Comparison of ENCODE assay signal across 13 mouse cellular contexts in the genomic region with DNA sequence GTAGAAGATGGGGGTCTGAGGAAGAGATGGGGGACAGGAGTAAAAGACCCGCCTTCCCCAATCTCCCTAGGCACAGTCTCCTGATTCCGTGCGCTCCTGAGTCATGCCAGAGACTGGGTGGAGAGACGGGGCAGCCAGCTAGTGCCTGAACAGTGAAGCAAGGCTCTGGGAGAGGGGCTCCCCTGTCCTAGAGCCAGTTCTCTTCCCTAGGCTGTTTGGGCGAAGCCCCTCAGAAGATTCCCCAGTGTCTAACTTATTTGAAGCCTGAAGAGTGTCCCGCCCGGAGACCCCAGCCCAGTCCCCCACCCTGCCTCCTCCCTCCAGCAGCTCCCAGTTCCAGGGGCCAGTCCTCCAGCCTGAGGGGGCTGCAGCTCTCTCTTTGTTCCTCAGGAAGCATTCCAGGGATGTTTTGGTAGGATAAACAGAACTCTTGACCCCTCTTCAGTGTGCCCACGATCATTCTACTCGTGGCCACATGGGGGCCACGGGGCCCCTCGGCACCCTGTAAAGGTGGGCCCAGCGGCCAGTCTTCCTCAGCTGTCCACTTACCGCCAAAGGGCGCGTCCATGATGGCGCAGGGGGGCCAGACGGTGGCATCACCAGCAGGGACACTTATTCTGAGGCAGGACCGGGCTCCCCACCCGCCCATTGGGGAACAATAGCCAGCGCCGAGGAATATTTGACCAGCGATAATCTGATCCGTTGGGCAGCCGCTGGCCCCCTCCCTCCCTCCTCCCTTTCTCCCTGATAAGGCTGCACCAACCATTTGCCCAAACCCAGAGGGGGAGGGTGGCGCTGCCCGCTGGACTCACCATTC. TPM values are rescaled to one million over a fixed set of nuclear protein-coding genes. Genes with fewer than 3 reads are reported as not detected.
DNase-seq lines count a peak whose midpoint lies in the region; ATAC-seq and TF ChIP-seq lines count a peak whose summit lies in the region.
"Had no signal": no experiment of that assay in that cellular context is flagged by ENCODE, and none has a peak within 500 bp of the region (broad histone marks: within the 10 kb centered on the region; RNA-seq: fewer than 3 reads in every experiment).

No protein-coding gene starts in this region.

- no peaks in the 10 kb centered on the region for H3K9me3 ChIP-seq in heart, embryonic 14.5 days (ENCODE audit: control insufficient read depth, low read length)
- H3K9me3 ChIP-seq in ES-E14 (ENCODE audit: control insufficient read depth, insufficient read depth, low read depth, low read length) = no peaks in the 10 kb centered on the region
- no peaks in the 10 kb centered on the region for H3K9me3 ChIP-seq in hindbrain, embryonic 11.5 days (ENCODE audit: control insufficient read depth, low read length)
- no peaks in the 10 kb centered on the region for H3K9me3 ChIP-seq in midbrain, embryonic 11.5 days (ENCODE audit: control insufficient read depth, low read length)

- WGBS in heart, embryonic 14.5 days = 9% methylated on average over 26 of the region's 26 CpGs
- WGBS in hindbrain, embryonic 11.5 days = 31% methylated on average over 26 of the region's 26 CpGs
- 30% methylated on average over 23 of the region's 26 CpGs for WGBS in midbrain, embryonic 11.5 days

- H3K4me3 ChIP-seq in heart, embryonic 14.5 days (ENCODE audit: control insufficient read depth in 1 of 2, insufficient read depth in 1 of 2, low read depth in 1 of 2, low read length in 2 of 2) = peak overlapping the region; percentile 3 to 24; a peak in 2 of 4 replicates
- no peak overlapping the region; a peak in 1 of 4 replicates for H3K4me3 ChIP-seq in ES-E14 (ENCODE audit: insufficient read depth in 1 of 2, low read depth in 1 of 2, low read length in 2 of 2, poor library complexity in 1 of 2, severe bottlenecking in 1 of 2)
- H3K4me3 ChIP-seq in hindbrain, embryonic 11.5 days (ENCODE audit: low read depth, low read length) = no peak overlapping the region
- peak overlapping the region; percentile 10; the same call in 1 of the 2 replicates for H3K4me3 ChIP-seq in midbrain, embryonic 11.5 days (ENCODE audit: low read depth, low read length)

- peaks cover 12 to 15% of the 10 kb centered on the region in 2 experiments for H3K4me1 ChIP-seq in heart, embryonic 14.5 days (ENCODE audit: control insufficient read depth in 2 of 2, insufficient read depth in 2 of 2, low read length in 2 of 2)
- peaks cover 14 to 59% of the 10 kb centered on the region in 2 experiments; a peak in 3 of 4 replicates for H3K4me1 ChIP-seq in ES-E14 (ENCODE audit: control insufficient read depth in 2 of 2, insufficient read depth in 2 of 2, low read length in 2 of 2, poor library complexity in 1 of 2)
- H3K4me1 ChIP-seq in hindbrain, embryonic 11.5 days (replicated peaks; ENCODE audit: control insufficient read depth, insufficient read depth, low read length) = 0 out of 2 replicates have a peak, but pooled peaks cover 2% of the 10 kb centered on the region
- H3K4me1 ChIP-seq in midbrain, embryonic 11.5 days (ENCODE audit: control insufficient read depth, insufficient read depth, low read length) = peaks cover 8% of the 10 kb centered on the region

- no peak overlapping the region for H3K27ac ChIP-seq in heart, embryonic 14.5 days (replicated peaks in 1 of 2; ENCODE audit: control insufficient read depth in 1 of 2, insufficient read depth in 1 of 2, low read depth in 2 of 2, low read length in 2 of 2)
- peak overlapping the region; percentile 7; the same call in 1 of the 2 replicates for H3K27ac ChIP-seq in ES-E14 (ENCODE audit: insufficient read depth, low read depth, low read length, poor library complexity, severe bottlenecking)
- H3K27ac ChIP-seq in hindbrain, embryonic 11.5 days (ENCODE audit: low read depth, low read length) = no peak overlapping the region
- H3K27ac ChIP-seq in midbrain, embryonic 11.5 days (ENCODE audit: low read depth, low read length) = 0 out of 2 replicates have a peak overlapping the region, but pooled peaks have one; percentile 11
- H3K27ac ChIP-seq: macrophage had no signal

- in situ Hi-C loops in ES-E14 (cut with MboI; ENCODE audit: low sequenced_read_pairs in 2 of 2, unreplicated experiment in 2 of 2) = no loop called here

- ATAC-seq in heart, embryonic 14.5 days (ENCODE audit: insufficient number of reproducible peaks, insufficient read depth, low FRiP score, low read depth) = no peak
- peak; percentile 20; the same call in 1 of the 2 replicates for ATAC-seq in hindbrain, embryonic 11.5 days (ENCODE audit: low FRiP score)
- ATAC-seq in midbrain, embryonic 11.5 days (ENCODE audit: low FRiP score) = peak; percentile 56
- ATAC-seq: activated CD4-positive, CD25-positive, alpha-beta regulatory T cell, adult 4 months had no signal

- H3K36me3 ChIP-seq in heart, embryonic 14.5 days (ENCODE audit: control insufficient read depth, insufficient read depth, low read length) = no peaks in the 10 kb centered on the region
- peaks cover 52% of the 10 kb centered on the region for H3K36me3 ChIP-seq in ES-E14 (ENCODE audit: control insufficient read depth, insufficient read depth, low read length, poor library complexity, severe bottlenecking)
- no peaks in the 10 kb centered on the region for H3K36me3 ChIP-seq in hindbrain, embryonic 11.5 days (ENCODE audit: control insufficient read depth, insufficient read depth, low read length)
- H3K36me3 ChIP-seq in midbrain, embryonic 11.5 days (ENCODE audit: control insufficient read depth, insufficient read depth, low read length) = no peaks in the 10 kb centered on the region

- H3K9ac ChIP-seq in heart, embryonic 14.5 days (ENCODE audit: low read length) = peak overlapping the region; percentile 50
- H3K9ac ChIP-seq in ES-E14 (ENCODE audit: insufficient read depth, low read depth, low read length, poor library complexity, severe bottlenecking) = peak overlapping the region; percentile 20; the same call in 1 of the 2 replicates
- H3K9ac ChIP-seq in hindbrain, embryonic 11.5 days (ENCODE audit: low read depth, low read length) = peak overlapping the region; percentile 40; the same call in 1 of the 2 replicates
- peak overlapping the region; percentile 47 for H3K9ac ChIP-seq in midbrain, embryonic 11.5 days (ENCODE audit: low read length)

- no peak for DNase-seq in heart, adult 8-10 months (ENCODE audit: low spot score)
- DNase-seq in ES-E14 (ENCODE audit: low read depth, low spot score) = no peak
- DNase-seq in hindbrain, embryonic 11.5 days (ENCODE audit: low spot score) = peak; percentile 39
- DNase-seq in midbrain, embryonic 11.5 days (ENCODE audit: low spot score, missing footprints) = peak; percentile 91
- no peak for DNase-seq in spleen, postnatal 36 days (ENCODE audit: low spot score in 2 of 2)
- no peak for DNase-seq in cerebellum, postnatal 10 days
- no peak for DNase-seq in lung, postnatal 36 days
- DNase-seq: cerebellum, adult 18-20 months; right cerebral cortex, adult 18-20 months; thymus, postnatal 25 days had no signal

- peak overlapping the region; percentile 66 for H3K4me2 ChIP-seq in heart, embryonic 14.5 days (ENCODE audit: low read length)
- peak overlapping the region; percentile 25 for H3K4me2 ChIP-seq in hindbrain, embryonic 11.5 days (replicated peaks; ENCODE audit: low read depth, low read length)
- H3K4me2 ChIP-seq in midbrain, embryonic 11.5 days = peak overlapping the region; percentile 34

- H3K27me3 ChIP-seq in heart, embryonic 14.5 days (ENCODE audit: control insufficient read depth, insufficient read depth, low read length) = no peaks in the 10 kb centered on the region
- no peaks in the 10 kb centered on the region for H3K27me3 ChIP-seq in hindbrain, embryonic 11.5 days (ENCODE audit: control insufficient read depth, insufficient read depth, low read length)
- no peaks in the 10 kb centered on the region for H3K27me3 ChIP-seq in midbrain, embryonic 11.5 days (ENCODE audit: control insufficient read depth, insufficient read depth, low read length)

TF ChIP-seq in ES-E14, 5 proteins besides CTCF, POLR2A, EP300 and RAD21:
- TF ChIP-seq ZNF384 (IDR thresholded peaks at IDR 0.05; ENCODE audit: low read depth, low read length) = no peak

RNA-seq across cellular contexts. Expression of gene Myrf, which starts 15.7 kb away (rescaled TPM):
- polyA plus RNA-seq in heart, embryonic 14.5 days (2014; fragmentation: Nextera tagmentation; extraction: Ambion mirVana) = 7.8 and 10.8 TPM in 2 replicates
- total RNA-seq in heart, adult 8-10 months (2022) = 1 to 10 TPM; 4.1 to 8.0 (median 7.2) TPM
- 35.9 and 58.1 TPM in 2 replicates for total RNA-seq in ES-E14 (2012; rRNA removed)
- 1.3 and 1.6 TPM in 2 replicates for polyA plus RNA-seq in hindbrain, embryonic 11.5 days (2014; fragmentation: Nextera tagmentation; extraction: Ambion mirVana)
- polyA plus RNA-seq in midbrain, embryonic 11.5 days (2014; fragmentation: Nextera tagmentation; extraction: Ambion mirVana) = 1.4 and 1.7 TPM in 2 replicates

RNA-seq across cellular contexts. Expression of gene Fen1, which starts 20.9 kb away (rescaled TPM):
- 36.7 and 37.6 TPM in 2 replicates for polyA plus RNA-seq in heart, embryonic 14.5 days (2014; fragmentation: Nextera tagmentation; extraction: Ambion mirVana)
- 1 to 10 TPM; 3.5 to 5.3 (median 4.9) TPM for total RNA-seq in heart, adult 8-10 months (2022)
- 110 and 113 TPM in 2 replicates for total RNA-seq in ES-E14 (2012; rRNA removed)
- polyA plus RNA-seq in hindbrain, embryonic 11.5 days (2014; fragmentation: Nextera tagmentation; extraction: Ambion mirVana) = 80.1 and 96.5 TPM in 2 replicates
- polyA plus RNA-seq in midbrain, embryonic 11.5 days (2014; fragmentation: Nextera tagmentation; extraction: Ambion mirVana) = 121 and 128 TPM in 2 replicates

RNA-seq across cellular contexts. Expression of gene Tmem258, which starts 21.0 kb away (rescaled TPM):
- 458 and 491 TPM in 2 replicates for polyA plus RNA-seq in heart, embryonic 14.5 days (2014; fragmentation: Nextera tagmentation; extraction: Ambion mirVana)
- total RNA-seq in heart, adult 8-10 months (2022) = 100 to 1,000 TPM; 163 to 218 (median 190) TPM
- 440 and 455 TPM in 2 replicates for total RNA-seq in ES-E14 (2012; rRNA removed)
- polyA plus RNA-seq in hindbrain, embryonic 11.5 days (2014; fragmentation: Nextera tagmentation; extraction: Ambion mirVana) = 349 and 363 TPM in 2 replicates
- polyA plus RNA-seq in midbrain, embryonic 11.5 days (2014; fragmentation: Nextera tagmentation; extraction: Ambion mirVana) = 334 and 352 TPM in 2 replicates

RNA-seq across cellular contexts. Expression of gene Fads1, which starts 42.2 kb away (rescaled TPM):
- 39.8 and 44.2 TPM in 2 replicates for polyA plus RNA-seq in heart, embryonic 14.5 days (2014; fragmentation: Nextera tagmentation; extraction: Ambion mirVana)
- total RNA-seq in heart, adult 8-10 months (2022) = 10 to 100 TPM; 19.6 to 26.2 (median 23.4) TPM
- total RNA-seq in ES-E14 (2012; rRNA removed) = 47.4 and 74.0 TPM in 2 replicates
- 139 and 153 TPM in 2 replicates for polyA plus RNA-seq in hindbrain, embryonic 11.5 days (2014; fragmentation: Nextera tagmentation; extraction: Ambion mirVana)
- 152 and 155 TPM in 2 replicates for polyA plus RNA-seq in midbrain, embryonic 11.5 days (2014; fragmentation: Nextera tagmentation; extraction: Ambion mirVana)

Comparison
In these comparisons a context has a peak if more than half of its experiments do, and no peak if none do; other contexts are left out.
1. H3K27ac ChIP-seq: peak in ES-E14 (single experiment) and midbrain, embryonic 11.5 days (single experiment); none in heart, embryonic 14.5 days (0 of 2) and hindbrain, embryonic 11.5 days (single experiment).
2. H3K4me3 ChIP-seq: peak in heart, embryonic 14.5 days (2 of 2) and midbrain, embryonic 11.5 days (single experiment); none in ES-E14 (0 of 2) and hindbrain, embryonic 11.5 days (single experiment).
3. DNase-seq: peak in hindbrain, embryonic 11.5 days (single experiment) and midbrain, embryonic 11.5 days (single experiment); none in heart, adult 8-10 months (single experiment), ES-E14 (single experiment), spleen, postnatal 36 days (0 of 2), cerebellum, postnatal 10 days (0 of 2) and lung, postnatal 36 days (single experiment).
4. Peak in every context shown above with its lines, with median percentiles within 50 percentile points of each other: H3K4me2 ChIP-seq and H3K9ac ChIP-seq.